Comparison of ENCODE assay signal across 9 mouse cellular contexts in the genomic region with DNA sequence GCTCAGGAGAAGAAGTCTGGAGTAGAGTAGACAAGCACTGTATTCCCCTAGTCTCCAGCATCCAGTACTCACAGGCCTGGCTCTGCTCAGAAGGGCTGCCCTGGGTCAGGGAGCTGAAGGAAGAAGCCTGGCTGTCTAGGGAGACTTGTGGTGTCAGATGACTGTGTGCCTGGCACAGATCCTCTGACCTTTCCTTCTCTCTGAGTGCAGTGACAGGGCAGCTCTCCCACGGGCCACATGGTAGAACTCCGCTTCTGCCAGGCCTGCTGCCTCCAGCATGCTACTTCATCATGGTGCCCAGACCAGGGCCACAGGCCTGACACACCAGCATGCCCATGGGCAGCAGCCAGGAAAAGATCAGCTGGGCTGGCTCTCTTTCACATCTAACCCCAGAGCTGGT. TPM values are rescaled to one million over a fixed set of nuclear protein-coding genes. Genes with fewer than 3 reads are reported as not detected.
DNase-seq lines count a peak whose midpoint lies in the region; ATAC-seq and TF ChIP-seq lines count a peak whose summit lies in the region.
"Had no signal": no experiment of that assay in that cellular context is flagged by ENCODE, and none has a peak within 500 bp of the region (broad histone marks: within the 10 kb centered on the region; RNA-seq: fewer than 3 reads in every experiment).

No protein-coding gene starts in this region.

- no peak for TF ChIP-seq CTCF in midbrain, postnatal 0 days (IDR thresholded peaks at IDR 0.05)
- no peak for TF ChIP-seq CTCF in cerebellum, adult 2 months (IDR thresholded peaks at IDR 0.05; ENCODE audit: borderline replicate concordance, insufficient read depth, low read depth, low read length)
- no peak for TF ChIP-seq CTCF in heart, postnatal 0 days (IDR thresholded peaks at IDR 0.05; ENCODE audit: low read depth)

- no peak for DNase-seq in midbrain, embryonic 10.5 days (ENCODE audit: low spot score)
- no peak for DNase-seq in midbrain, postnatal 0 days (ENCODE audit: low spot score)
- peak; percentile 77 to 88 for DNase-seq in cerebellum, adult 2 months
- no peak for DNase-seq in heart, postnatal 0 days (ENCODE audit: low spot score)
- peak; percentile 96 for DNase-seq in skeletal muscle tissue, adult 2 months (ENCODE audit: low read depth, low spot score)
- no peak for DNase-seq in T-cell, adult 2 months (ENCODE audit: low spot score)

- TF ChIP-seq EP300 in heart, postnatal 0 days (IDR thresholded peaks at IDR 0.05; ENCODE audit: low read depth): no peak

- 98% methylated on average over 2 of the region's 2 CpGs for WGBS in midbrain, embryonic 10.5 days
- 92% methylated on average over 2 of the region's 2 CpGs for WGBS in midbrain, postnatal 0 days
- 0% methylated on average over 2 of the region's 2 CpGs for WGBS in cerebellum, adult 2 months
- WGBS in heart, postnatal 0 days: 51% methylated on average over 2 of the region's 2 CpGs
- WGBS in midbrain, embryonic 16.5 days: 80% methylated on average over 2 of the region's 2 CpGs

- H3K4me2 ChIP-seq in midbrain, postnatal 0 days (ENCODE audit: low read depth, low read length, poor library complexity, severe bottlenecking): no peak overlapping the region
- H3K4me2 ChIP-seq in heart, postnatal 0 days (ENCODE audit: low read depth, low read length): no peak overlapping the region
- no peak overlapping the region for H3K4me2 ChIP-seq in midbrain, embryonic 16.5 days (ENCODE audit: low read length)
- H3K4me2 ChIP-seq: heart, embryonic 13.5 days; midbrain, embryonic 15.5 days had no signal

- TF ChIP-seq POLR2A in cerebellum, adult 2 months (IDR thresholded peaks at IDR 0.05; ENCODE audit: borderline replicate concordance, insufficient read depth, low read length): no peak

- no peak overlapping the region for H3K4me3 ChIP-seq in midbrain, embryonic 10.5 days
- H3K4me3 ChIP-seq in midbrain, postnatal 0 days (ENCODE audit: low read depth, low read length): no peak overlapping the region
- H3K4me3 ChIP-seq in cerebellum, adult 2 months (replicated peaks; ENCODE audit: insufficient read depth, low read depth, low read length): no peak overlapping the region
- H3K4me3 ChIP-seq in heart, postnatal 0 days (ENCODE audit: low read depth, low read length): no peak overlapping the region
- no peak overlapping the region for H3K4me3 ChIP-seq in midbrain, embryonic 16.5 days (ENCODE audit: low read depth, low read length)
- H3K4me3 ChIP-seq: heart, embryonic 13.5 days; midbrain, embryonic 15.5 days had no signal

- H3K4me1 ChIP-seq in midbrain, embryonic 10.5 days: peaks cover 2% of the 10 kb centered on the region; the same call in 1 of the 2 replicates
- H3K4me1 ChIP-seq in midbrain, postnatal 0 days (ENCODE audit: insufficient read depth, low read length): no peaks in the 10 kb centered on the region
- H3K4me1 ChIP-seq in cerebellum, adult 2 months (ENCODE audit: control insufficient read depth, insufficient read depth, low read length): peaks cover 80% of the 10 kb centered on the region
- peaks cover 21% of the 10 kb centered on the region for H3K4me1 ChIP-seq in heart, postnatal 0 days (ENCODE audit: control insufficient read depth, insufficient read depth)
- no peaks in the 10 kb centered on the region for H3K4me1 ChIP-seq in midbrain, embryonic 16.5 days (ENCODE audit: control insufficient read depth, insufficient read depth, low read length)
- H3K4me1 ChIP-seq: midbrain, embryonic 15.5 days had no signal

- no peak overlapping the region for H3K9ac ChIP-seq in midbrain, postnatal 0 days (replicated peaks; ENCODE audit: low read length, poor library complexity, severe bottlenecking)
- H3K9ac ChIP-seq in heart, postnatal 0 days (replicated peaks; ENCODE audit: low read depth, low read length): no peak overlapping the region
- no peak overlapping the region for H3K9ac ChIP-seq in midbrain, embryonic 16.5 days (ENCODE audit: low read depth, low read length)
- H3K9ac ChIP-seq: heart, embryonic 13.5 days; midbrain, embryonic 15.5 days had no signal

- peaks cover 25% of the 10 kb centered on the region for H3K36me3 ChIP-seq in midbrain, embryonic 10.5 days
- H3K36me3 ChIP-seq in midbrain, postnatal 0 days (ENCODE audit: insufficient read depth, low read length): peaks cover 69% of the 10 kb centered on the region
- no peaks in the 10 kb centered on the region for H3K36me3 ChIP-seq in heart, postnatal 0 days (replicated peaks; ENCODE audit: control insufficient read depth, insufficient read depth, low read length)
- H3K36me3 ChIP-seq in midbrain, embryonic 16.5 days (ENCODE audit: control insufficient read depth, insufficient read depth, low read length): peaks cover 30% of the 10 kb centered on the region

- H3K9me3 ChIP-seq in midbrain, embryonic 10.5 days (replicated peaks): no peaks in the 10 kb centered on the region
- H3K9me3 ChIP-seq in midbrain, postnatal 0 days (ENCODE audit: low read length): no peaks in the 10 kb centered on the region
- H3K9me3 ChIP-seq in heart, postnatal 0 days (replicated peaks; ENCODE audit: control insufficient read depth, low read length): no peaks in the 10 kb centered on the region
- H3K9me3 ChIP-seq in midbrain, embryonic 16.5 days (replicated peaks; ENCODE audit: control insufficient read depth, low read length, poor library complexity, severe bottlenecking): no peaks in the 10 kb centered on the region
- H3K9me3 ChIP-seq: heart, embryonic 13.5 days; midbrain, embryonic 15.5 days had no signal

- ATAC-seq in midbrain, postnatal 0 days (ENCODE audit: low FRiP score): no peak
- no peak for ATAC-seq in heart, postnatal 0 days (ENCODE audit: insufficient read depth, low read depth)
- ATAC-seq in midbrain, embryonic 16.5 days: no peak
- ATAC-seq: midbrain, embryonic 15.5 days had no signal

- H3K27ac ChIP-seq in midbrain, embryonic 10.5 days (replicated peaks): 0 out of 2 replicates have a peak overlapping the region, but pooled peaks have one; percentile 18
- H3K27ac ChIP-seq in midbrain, postnatal 0 days (ENCODE audit: low read depth, low read length): no peak overlapping the region
- H3K27ac ChIP-seq in cerebellum, adult 2 months (ENCODE audit: insufficient read depth, low read length): peak overlapping the region; percentile 90
- H3K27ac ChIP-seq in heart, postnatal 0 days (ENCODE audit: low read depth): 0 out of 2 replicates have a peak overlapping the region, but pooled peaks have one; percentile 1
- H3K27ac ChIP-seq in midbrain, embryonic 16.5 days (ENCODE audit: low read length): no peak overlapping the region
- H3K27ac ChIP-seq: heart, embryonic 13.5 days; midbrain, embryonic 15.5 days had no signal

- H3K27me3 ChIP-seq in midbrain, embryonic 10.5 days (ENCODE audit: low read depth, poor library complexity, severe bottlenecking): no peaks in the 10 kb centered on the region
- no peaks in the 10 kb centered on the region for H3K27me3 ChIP-seq in midbrain, postnatal 0 days (ENCODE audit: insufficient read depth, low read length)
- H3K27me3 ChIP-seq in cerebellum, adult 2 months (ENCODE audit: control insufficient read depth, insufficient read depth, low read length): no peaks in the 10 kb centered on the region
- H3K27me3 ChIP-seq in heart, postnatal 0 days (ENCODE audit: control insufficient read depth, insufficient read depth, low read length): peaks cover 5% of the 10 kb centered on the region; the same call in 1 of the 2 replicates
- no peaks in the 10 kb centered on the region for H3K27me3 ChIP-seq in midbrain, embryonic 16.5 days (ENCODE audit: control insufficient read depth, insufficient read depth, low read depth, low read length)
- H3K27me3 ChIP-seq: midbrain, embryonic 15.5 days had no signal

RNA-seq across cellular contexts. Expression of gene Pitpna, which starts 22.0 kb away (rescaled TPM):
- 63.4 and 65.5 TPM in 2 replicates for polyA plus RNA-seq in midbrain, embryonic 10.5 days (2016; fragmentation: Nextera tagmentation; extraction: Ambion mirVana)
- total RNA-seq in midbrain, postnatal 0 days (2014; rRNA removed): 105 and 108 TPM in 2 replicates
- 91.7 and 106 TPM in 2 replicates for polyA plus RNA-seq in midbrain, postnatal 0 days (2015; fragmentation: Nextera tagmentation; extraction: Ambion mirVana)
- 295 and 319 TPM in 2 replicates for polyA plus RNA-seq in cerebellum, adult 2 months (2012; rRNA removed)
- total RNA-seq in heart, postnatal 0 days (2014; rRNA removed; ENCODE audit: low replicate concordance): 58.4 and 59.6 TPM in 2 replicates
- 74.0 and 76.8 TPM in 2 replicates for polyA plus RNA-seq in heart, postnatal 0 days (2015; fragmentation: Nextera tagmentation; extraction: Ambion mirVana)
- 95.7 and 98.3 TPM in 2 replicates for polyA plus RNA-seq in midbrain, embryonic 16.5 days (2015; fragmentation: Nextera tagmentation; extraction: Ambion mirVana)

RNA-seq across cellular contexts. Expression of gene Slc43a2, which starts 34.4 kb away (rescaled TPM):
- 6.5 and 8.2 TPM in 2 replicates for polyA plus RNA-seq in midbrain, embryonic 10.5 days (2016; fragmentation: Nextera tagmentation; extraction: Ambion mirVana)
- total RNA-seq in midbrain, postnatal 0 days (2014; rRNA removed): 34.3 and 34.5 TPM in 2 replicates
- 17.0 and 20.4 TPM in 2 replicates for polyA plus RNA-seq in midbrain, postnatal 0 days (2015; fragmentation: Nextera tagmentation; extraction: Ambion mirVana)
- polyA plus RNA-seq in cerebellum, adult 2 months (2012; rRNA removed): 57.4 and 67.1 TPM in 2 replicates
- 3.6 and 6.0 TPM in 2 replicates for total RNA-seq in heart, postnatal 0 days (2014; rRNA removed; ENCODE audit: low replicate concordance)
- 4.5 and 4.8 TPM in 2 replicates for polyA plus RNA-seq in heart, postnatal 0 days (2015; fragmentation: Nextera tagmentation; extraction: Ambion mirVana)
- polyA plus RNA-seq in midbrain, embryonic 16.5 days (2015; fragmentation: Nextera tagmentation; extraction: Ambion mirVana): 19.4 and 21.0 TPM in 2 replicates

RNA-seq across cellular contexts. Expression of gene Scarf1, which starts 52.5 kb away (rescaled TPM):
- 4.7 and 4.8 TPM in 2 replicates for polyA plus RNA-seq in midbrain, embryonic 10.5 days (2016; fragmentation: Nextera tagmentation; extraction: Ambion mirVana)
- total RNA-seq in midbrain, postnatal 0 days (2014; rRNA removed): 3.6 and 3.8 TPM in 2 replicates
- 3.0 and 3.5 TPM in 2 replicates for polyA plus RNA-seq in midbrain, postnatal 0 days (2015; fragmentation: Nextera tagmentation; extraction: Ambion mirVana)
- polyA plus RNA-seq in cerebellum, adult 2 months (2012; rRNA removed): 3.3 and 3.4 TPM in 2 replicates
- 20.2 and 21.6 TPM in 2 replicates for total RNA-seq in heart, postnatal 0 days (2014; rRNA removed; ENCODE audit: low replicate concordance)
- 9.6 and 10.0 TPM in 2 replicates for polyA plus RNA-seq in heart, postnatal 0 days (2015; fragmentation: Nextera tagmentation; extraction: Ambion mirVana)
- 3.4 and 4.3 TPM in 2 replicates for polyA plus RNA-seq in midbrain, embryonic 16.5 days (2015; fragmentation: Nextera tagmentation; extraction: Ambion mirVana)

RNA-seq across cellular contexts. Expression of gene Rilp, which starts 56.0 kb away (rescaled TPM):
- polyA plus RNA-seq in midbrain, embryonic 10.5 days (2016; fragmentation: Nextera tagmentation; extraction: Ambion mirVana): 0.35 and 0.44 TPM in 2 replicates
- 5.7 and 7.0 TPM in 2 replicates for total RNA-seq in midbrain, postnatal 0 days (2014; rRNA removed)
- 6.9 and 7.5 TPM in 2 replicates for polyA plus RNA-seq in midbrain, postnatal 0 days (2015; fragmentation: Nextera tagmentation; extraction: Ambion mirVana)
- 5.4 and 5.7 TPM in 2 replicates for polyA plus RNA-seq in cerebellum, adult 2 months (2012; rRNA removed)
- total RNA-seq in heart, postnatal 0 days (2014; rRNA removed; ENCODE audit: low replicate concordance): 41.5 and 50.8 TPM in 2 replicates
- 27.1 and 30.2 TPM in 2 replicates for polyA plus RNA-seq in heart, postnatal 0 days (2015; fragmentation: Nextera tagmentation; extraction: Ambion mirVana)
- 2.8 and 2.9 TPM in 2 replicates for polyA plus RNA-seq in midbrain, embryonic 16.5 days (2015; fragmentation: Nextera tagmentation; extraction: Ambion mirVana)

Comparison
In these comparisons a context has a peak if more than half of its experiments do, and no peak if none do; other contexts are left out.
1. H3K27ac ChIP-seq: peak in midbrain, embryonic 10.5 days (single experiment), cerebellum, adult 2 months (single experiment) and heart, postnatal 0 days (single experiment); none in midbrain, postnatal 0 days (single experiment) and midbrain, embryonic 16.5 days (single experiment).
2. DNase-seq: peak in cerebellum, adult 2 months (2 of 2) and skeletal muscle tissue, adult 2 months (single experiment); none in midbrain, embryonic 10.5 days (single experiment), midbrain, postnatal 0 days (single experiment), heart, postnatal 0 days (single experiment) and T-cell, adult 2 months (single experiment).